Mouse (Mus musculus) stomach, embryonic 16.5 days (tissue): ENCODE measurements at regions not wholly inside any gene's neighbourhood (a gene's known extent, or its start where the extent isn't known, plus 50 kb on each side); places are given as distances from the start of the nearest gene placed in this dataset.

Source experiments
- ATAC-seq: fragments of 200-750 bp; cut with Nextera tagmentation; 2 replicates; pipeline ENCODE4 v1.8.0; 2017; ENCODE audit warnings: moderate number of reproducible peaks, moderate TSS enrichment; ENCODE audit not compliant: insufficient read depth, low FRiP score
- H3K27ac ChIP-seq: fragments of 300-500 bp; sonication (generic); 2 replicates; pipeline ENCODE4 v1.5.1; 2014; ENCODE audit warnings: low read length
- H3K27me3 ChIP-seq: fragments of 300-500 bp; sonication (generic); 2 replicates; pipeline ENCODE4 v1.6.1; 2014; ENCODE audit warnings: low read length, control low read depth, mixed read lengths; ENCODE audit not compliant: control insufficient read depth, insufficient read depth
- H3K36me3 ChIP-seq: fragments of 300-500 bp; sonication (generic); 2 replicates; pipeline ENCODE4 v1.6.1; 2014; ENCODE audit warnings: low read length; ENCODE audit not compliant: control insufficient read depth, insufficient read depth
- H3K4me1 ChIP-seq: fragments of 300-500 bp; sonication (generic); 2 replicates; pipeline ENCODE4 v1.6.1; 2014; ENCODE audit warnings: low read length, control low read depth, mixed read lengths; ENCODE audit not compliant: control insufficient read depth, insufficient read depth
- H3K4me2 ChIP-seq: fragments of 300-500 bp; sonication (generic); 2 replicates; pipeline ENCODE4 v1.6.1; 2014; ENCODE audit warnings: low read depth, low read length, mixed read lengths
- H3K4me3 ChIP-seq: fragments of 300-500 bp; sonication (generic); replicated peaks from 2 replicates; pipeline ENCODE4 v1.5.1; 2014; ENCODE audit warnings: mild to moderate bottlenecking, low read length
- H3K9ac ChIP-seq: fragments of 300-500 bp; sonication (generic); 2 replicates; pipeline ENCODE4 v1.6.1; 2014; ENCODE audit warnings: low read length
- H3K9me3 ChIP-seq: fragments of 300-500 bp; sonication (generic); replicated peaks from 2 replicates; pipeline ENCODE4 v1.6.1; 2016; ENCODE audit warnings: low read length, control low read depth; ENCODE audit not compliant: control insufficient read depth
- WGBS: fragments of 180-500 bp; shearing (Covaris S2); extraction: QIAGEN DNeasy Blood & Tissue Kit; methylation state at CpG from one replicate; pipeline ENCODE4 v1.1.7; 2014; 5-methylcytosine and 5-hydroxymethylcytosine counted together

DNA sequence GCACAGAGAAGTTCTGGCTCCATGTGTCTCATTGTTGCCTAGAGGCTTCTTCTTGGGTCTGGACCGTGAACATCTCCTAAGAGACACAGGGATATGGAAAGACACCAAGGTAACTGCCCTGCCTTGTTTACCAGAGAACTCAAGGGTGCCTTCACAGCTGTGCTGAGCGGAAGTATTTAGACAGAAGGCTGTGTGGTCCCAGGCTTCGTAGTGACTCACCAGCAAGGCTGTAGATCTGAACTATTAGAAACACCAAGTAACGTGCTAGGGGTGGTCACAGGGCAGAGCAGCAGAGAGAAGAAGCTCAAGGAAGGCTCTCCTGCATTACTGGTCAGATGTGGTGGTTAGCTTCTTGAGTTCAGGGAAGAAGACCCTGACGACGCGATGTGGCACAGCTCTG is 51.6 kb upstream of the Lpp start:
- ATAC-seq: no peak
- WGBS: 78% methylated on average over 7 of the region's 7 CpGs
- Histone ChIP-seq H3K27me3 (no peaks in the 10 kb centered on the region), H3K4me3 (no peak overlapping the region), H3K27ac (no peak overlapping the region), H3K4me1 (peaks cover 10% of the 10 kb centered on the region), H3K9me3 (no peaks in the 10 kb centered on the region), H3K4me2 (no peak overlapping the region), H3K9ac (no peak overlapping the region), H3K36me3 (no peaks in the 10 kb centered on the region)

DNA sequence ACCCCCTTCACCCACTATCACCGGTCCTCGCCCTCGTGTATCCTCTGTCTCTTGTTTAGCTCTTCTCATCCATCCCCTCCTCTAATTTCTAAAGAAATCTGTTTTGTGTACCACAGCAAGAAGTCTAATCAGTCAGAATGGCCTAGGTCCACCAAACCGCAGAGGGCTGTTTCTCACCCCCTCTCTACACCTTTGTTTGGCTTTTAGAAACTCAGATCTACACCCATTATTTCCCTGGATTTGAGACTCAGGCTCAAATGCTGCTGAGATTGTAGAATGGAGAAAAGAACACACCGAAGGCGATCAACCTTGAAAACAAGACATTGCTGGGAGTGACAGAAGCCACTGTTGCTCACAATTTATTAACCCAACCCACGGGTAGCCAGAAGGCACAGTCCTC is 52.7 kb upstream of the Lpp start:
- Histone ChIP-seq H3K36me3 (no peaks in the 10 kb centered on the region), H3K4me2 (no peak overlapping the region), H3K9me3 (no peaks in the 10 kb centered on the region), H3K4me3 (no peak overlapping the region), H3K27ac (no peak overlapping the region), H3K4me1 (peaks cover 10% of the 10 kb centered on the region), H3K27me3 (no peaks in the 10 kb centered on the region), H3K9ac (no peak overlapping the region)
- no peak for ATAC-seq
- 75% methylated on average over 7 of the region's 7 CpGs for WGBS

DNA sequence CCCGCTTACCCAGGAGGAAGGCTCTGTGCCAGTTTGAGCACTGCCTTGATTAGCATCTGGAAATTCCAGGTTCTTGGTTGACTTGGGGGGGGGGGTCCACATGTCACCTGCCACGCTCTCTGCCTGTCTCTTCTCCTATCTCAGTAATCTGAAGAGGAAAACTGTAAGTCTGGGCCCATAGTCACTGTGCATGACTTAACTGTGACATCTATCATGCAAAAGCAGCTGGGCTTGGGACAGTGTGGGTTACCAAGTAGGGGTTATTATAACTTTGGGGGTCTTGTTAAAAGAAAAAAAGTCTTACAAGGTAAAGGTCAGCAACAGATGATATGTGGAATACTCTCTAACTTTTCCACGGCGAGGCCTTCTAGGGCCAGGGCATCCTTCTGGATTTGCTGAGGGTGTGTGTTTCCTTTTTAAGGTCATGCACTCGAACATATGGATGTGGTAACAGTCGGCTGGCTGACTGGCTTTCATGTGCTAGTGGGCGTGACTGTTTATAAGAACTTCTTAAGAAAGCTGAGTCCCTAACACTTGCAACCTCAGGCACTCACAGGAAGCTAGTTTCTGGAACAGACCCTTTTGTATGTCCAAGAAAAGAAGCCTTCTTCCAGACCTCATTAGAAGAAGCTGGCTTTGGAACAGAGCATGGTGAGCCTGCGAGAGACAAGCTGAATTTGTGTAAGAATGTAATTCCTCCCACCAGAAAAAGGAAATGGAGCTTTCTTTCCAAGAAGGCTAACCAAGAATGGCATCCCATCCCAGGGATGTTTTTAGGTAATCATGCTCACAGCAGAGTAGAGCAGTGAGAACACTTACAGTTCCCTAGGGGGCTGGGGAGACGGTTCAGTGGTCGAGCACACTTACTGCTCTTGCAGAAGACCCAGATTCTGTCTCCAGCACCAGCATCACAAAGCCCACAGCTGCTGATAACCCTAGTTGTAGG is 53.7 kb upstream of the Lpp start:
- Histone ChIP-seq H3K4me1 (peaks cover 10% of the 10 kb centered on the region), H3K9ac (no peak overlapping the region), H3K36me3 (no peaks in the 10 kb centered on the region), H3K4me3 (no peak overlapping the region), H3K4me2 (no peak overlapping the region), H3K27me3 (no peaks in the 10 kb centered on the region), H3K9me3 (no peaks in the 10 kb centered on the region), H3K27ac (no peak overlapping the region)
- peak; percentile 56; the same call in 1 of the 2 replicates for ATAC-seq
- 38% methylated on average over 10 of the region's 10 CpGs for WGBS

DNA sequence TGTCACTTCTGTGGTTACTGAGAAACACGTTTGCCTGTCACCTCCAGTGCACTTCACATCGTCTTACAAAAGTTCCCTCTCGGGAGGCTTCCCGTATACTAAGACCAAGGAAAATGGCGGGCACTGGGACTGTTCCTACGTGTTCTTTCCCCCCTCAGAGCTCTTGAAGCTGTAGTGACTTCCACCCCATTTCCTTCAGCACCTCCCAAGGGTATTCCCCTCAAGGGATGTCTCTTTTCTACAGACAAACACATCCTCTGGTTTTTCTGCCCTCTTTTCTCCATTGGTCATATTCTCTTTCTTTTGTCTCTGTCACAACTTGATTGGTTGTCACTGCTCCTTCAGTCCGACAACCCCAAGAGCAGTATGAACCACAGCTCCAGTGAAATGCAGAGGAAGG is 54.9 kb upstream of the Lpp start:
- H3K4me1 ChIP-seq: peaks cover 10% of the 10 kb centered on the region
- no peak for ATAC-seq
- H3K9ac ChIP-seq: no peak overlapping the region
- H3K27me3 ChIP-seq: no peaks in the 10 kb centered on the region
- H3K27ac ChIP-seq: no peak overlapping the region
- H3K4me2 ChIP-seq: no peak overlapping the region
- H3K4me3 ChIP-seq: no peak overlapping the region
- 87% methylated on average over 7 of the region's 7 CpGs for WGBS
- H3K9me3 ChIP-seq: no peaks in the 10 kb centered on the region
- no peaks in the 10 kb centered on the region for H3K36me3 ChIP-seq

DNA sequence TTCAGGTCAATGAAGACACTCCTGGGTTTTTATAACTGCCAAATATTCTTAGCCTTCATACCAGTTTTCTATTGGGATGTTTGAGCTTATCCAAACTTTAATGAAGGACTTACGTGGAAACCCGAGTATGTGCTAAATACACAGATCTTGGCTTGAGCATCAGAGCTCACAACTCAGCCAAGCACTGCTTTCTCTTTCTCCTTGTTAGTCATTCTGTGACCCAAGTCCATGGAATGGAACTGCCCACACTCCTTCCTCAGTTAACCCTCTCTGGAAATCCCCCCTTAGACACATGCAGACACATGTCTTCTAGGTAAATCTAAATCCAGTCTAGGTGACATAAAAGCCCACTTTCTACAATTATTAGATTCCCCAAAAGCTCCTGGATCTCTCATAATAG is 58.9 kb upstream of the Lpp start:
- Histone ChIP-seq H3K36me3 (no peaks in the 10 kb centered on the region), H3K4me1 (peaks cover 2% of the 10 kb centered on the region; the same call in 1 of the 2 replicates), H3K4me3 (no peak overlapping the region), H3K27ac (no peak overlapping the region), H3K4me2 (no peak overlapping the region), H3K9ac (no peak overlapping the region), H3K27me3 (no peaks in the 10 kb centered on the region), H3K9me3 (no peaks in the 10 kb centered on the region)
- ATAC-seq: no peak
- WGBS: 63% methylated on average over 2 of the region's 2 CpGs

DNA sequence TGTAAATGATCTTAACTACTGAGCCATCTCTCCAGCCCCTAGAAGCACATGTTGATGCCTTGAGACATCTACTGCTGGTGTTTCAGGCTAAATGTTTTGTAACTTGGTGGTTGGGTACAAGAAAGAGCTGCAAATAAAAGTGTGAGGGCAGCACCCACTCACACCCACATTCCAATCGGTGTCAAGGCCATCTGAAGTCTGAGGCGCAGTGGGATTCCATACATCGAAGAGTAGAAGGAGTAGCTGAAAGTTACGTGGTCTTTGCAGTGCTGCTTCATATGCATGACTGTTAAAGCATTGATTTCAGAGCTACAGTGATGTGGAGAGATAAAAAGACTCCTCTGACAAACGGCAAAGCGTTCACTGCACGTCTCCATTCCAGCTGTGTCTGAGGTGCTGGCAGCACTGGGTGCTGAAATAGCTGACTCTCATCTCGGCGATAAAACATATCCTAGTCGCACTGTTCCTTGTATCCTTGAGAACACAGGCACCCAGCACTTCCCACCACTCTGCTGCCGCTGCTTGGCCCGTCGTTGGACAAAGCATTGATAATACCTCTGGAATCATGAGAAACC is 61.8 kb upstream of the Lpp start:
- Histone ChIP-seq H3K36me3 (no peaks in the 10 kb centered on the region), H3K9ac (no peak overlapping the region), H3K4me2 (no peak overlapping the region), H3K4me3 (no peak overlapping the region), H3K9me3 (no peaks in the 10 kb centered on the region), H3K27ac (no peak overlapping the region), H3K27me3 (no peaks in the 10 kb centered on the region), H3K4me1 (no peaks in the 10 kb centered on the region)
- ATAC-seq: no peak
- 77% methylated on average over 13 of the region's 13 CpGs for WGBS

DNA sequence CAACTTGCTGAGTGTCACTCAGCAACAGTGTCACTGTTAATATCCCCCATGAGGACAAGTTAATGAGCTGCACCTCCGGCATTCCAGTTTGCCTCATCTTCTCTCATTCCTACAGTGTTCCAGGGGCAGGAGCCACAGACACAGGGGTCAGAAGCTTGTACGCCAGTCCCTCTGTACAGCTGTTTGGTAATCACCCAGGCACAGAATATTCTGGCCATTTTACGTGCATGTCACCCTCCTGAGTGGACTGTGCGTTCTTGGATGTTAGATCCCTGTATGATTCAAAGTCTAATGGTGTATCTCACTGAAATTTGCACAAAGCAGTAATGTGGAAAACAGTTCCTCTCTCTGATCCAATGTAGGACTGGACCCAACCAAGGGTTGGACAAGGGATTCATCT is 66.7 kb upstream of the Lpp start:
- Histone ChIP-seq H3K27me3 (no peaks in the 10 kb centered on the region), H3K4me2 (no peak overlapping the region), H3K4me3 (no peak overlapping the region), H3K9me3 (no peaks in the 10 kb centered on the region), H3K36me3 (no peaks in the 10 kb centered on the region), H3K9ac (no peak overlapping the region), H3K4me1 (no peaks in the 10 kb centered on the region), H3K27ac (no peak overlapping the region)
- WGBS: 88% methylated on average over 4 of the region's 4 CpGs
- ATAC-seq: no peak

DNA sequence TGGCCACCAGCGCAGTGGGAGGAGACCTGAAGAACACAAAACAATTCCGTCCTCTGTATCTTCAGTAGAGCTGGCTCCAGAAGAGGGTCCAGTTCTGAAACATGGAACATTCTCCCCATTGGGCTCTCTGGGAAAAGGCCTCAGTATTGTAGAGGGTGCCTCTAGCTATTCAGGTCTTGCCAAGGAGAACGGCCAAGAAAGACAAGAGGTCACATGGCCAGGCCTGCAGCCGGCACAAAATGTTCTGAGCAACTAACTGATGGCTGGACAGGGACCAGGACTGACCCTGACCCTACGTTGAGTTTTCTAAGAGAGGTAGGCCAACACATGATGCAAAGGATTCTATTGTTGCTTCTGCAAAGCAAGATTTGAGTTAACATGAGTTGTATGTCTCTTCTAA is 67.3 kb upstream of the Lpp start:
- H3K27me3 ChIP-seq: no peaks in the 10 kb centered on the region
- H3K27ac ChIP-seq: no peak overlapping the region
- no peaks in the 10 kb centered on the region for H3K36me3 ChIP-seq
- WGBS: 87% methylated on average over 5 of the region's 5 CpGs
- no peaks in the 10 kb centered on the region for H3K9me3 ChIP-seq
- H3K4me3 ChIP-seq: no peak overlapping the region
- H3K4me2 ChIP-seq: no peak overlapping the region
- no peaks in the 10 kb centered on the region for H3K4me1 ChIP-seq
- ATAC-seq: no peak
- no peak overlapping the region for H3K9ac ChIP-seq

DNA sequence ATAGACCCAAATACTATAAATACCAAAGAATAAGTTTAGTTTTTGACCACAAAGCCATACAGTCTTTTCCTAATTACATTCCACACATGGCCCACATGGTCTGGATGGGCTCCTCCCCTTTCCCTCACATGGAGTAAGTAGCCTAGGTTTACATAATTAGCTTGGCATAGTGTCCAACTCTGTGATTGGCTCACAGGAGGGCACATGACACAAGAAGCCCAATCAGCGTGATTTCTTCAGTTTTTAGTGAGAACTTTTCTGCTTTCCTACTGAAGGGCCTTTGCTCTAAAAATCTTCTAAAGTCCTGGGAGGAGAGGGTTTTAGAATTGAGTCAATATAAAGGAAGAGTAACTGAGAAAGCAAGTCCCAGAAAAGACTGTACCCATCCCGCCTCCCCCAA is 68.4 kb upstream of the Lpp start:
- Histone ChIP-seq H3K4me3 (no peak overlapping the region), H3K27me3 (no peaks in the 10 kb centered on the region), H3K9ac (no peak overlapping the region), H3K36me3 (no peaks in the 10 kb centered on the region), H3K9me3 (no peaks in the 10 kb centered on the region), H3K4me1 (no peaks in the 10 kb centered on the region), H3K4me2 (no peak overlapping the region), H3K27ac (no peak overlapping the region)
- no peak for ATAC-seq
- 90% methylated on average over 2 of the region's 2 CpGs for WGBS
